Mouse (Mus musculus) heart, embryonic 11.5 days (tissue): ENCODE measurements around the gene Lmbrd1. TPM values are rescaled to one million over a fixed set of nuclear protein-coding genes. Genes with fewer than 3 reads are reported as not detected.
"Not testable (repeated sequence)": the region's sequence is repeated elsewhere in the genome, so short reads cannot be mapped to it uniquely, and the experiment has no call there.

Source experiments
- ATAC-seq: fragments of 200-750 bp; cut with Nextera tagmentation; replicated peaks from 2 replicates; pipeline ENCODE4 v1.8.0; 2017; ENCODE audit warnings: moderate library complexity; ENCODE audit not compliant: insufficient number of reproducible peaks, low FRiP score, low TSS enrichment
- H3K27ac ChIP-seq: fragments of 300-500 bp; sonication (generic); 2 replicates; pipeline ENCODE4 v1.5.1; 2014; ENCODE audit warnings: mild to moderate bottlenecking, low read depth, low read length
- H3K27me3 ChIP-seq: fragments of 300-500 bp; sonication (generic); 2 replicates; pipeline ENCODE4 v1.6.1; 2014; ENCODE audit warnings: mild to moderate bottlenecking, low read length, mixed read lengths; ENCODE audit not compliant: control insufficient read depth, insufficient read depth
- H3K36me3 ChIP-seq: fragments of 300-500 bp; sonication (generic); 2 replicates; pipeline ENCODE4 v1.6.1; 2014; ENCODE audit warnings: mild to moderate bottlenecking, low read length, moderate library complexity, mixed read lengths; ENCODE audit not compliant: control insufficient read depth, insufficient read depth
- H3K4me1 ChIP-seq: fragments of 300-500 bp; sonication (generic); 2 replicates; pipeline ENCODE4 v1.6.1; 2014; ENCODE audit warnings: low read length; ENCODE audit not compliant: control insufficient read depth, insufficient read depth
- H3K4me2 ChIP-seq: fragments of 300-500 bp; sonication (generic); 2 replicates; pipeline ENCODE4 v1.6.1; 2014; ENCODE audit warnings: mild to moderate bottlenecking, moderate library complexity
- H3K4me3 ChIP-seq: fragments of 300-500 bp; sonication (generic); 2 replicates; pipeline ENCODE4 v1.5.1; 2014; ENCODE audit warnings: low read depth, low read length
- H3K9ac ChIP-seq: fragments of 300-500 bp; sonication (generic); 2 replicates; pipeline ENCODE4 v1.6.1; 2014; ENCODE audit warnings: mild to moderate bottlenecking, low read depth, low read length, moderate library complexity
- H3K9me3 ChIP-seq: fragments of 300-500 bp; sonication (generic); replicated peaks from 2 replicates; pipeline ENCODE4 v1.6.1; 2016; ENCODE audit warnings: low read length; ENCODE audit not compliant: control insufficient read depth
- WGBS: fragments of 180-500 bp; shearing (Covaris S2); extraction: QIAGEN DNeasy Blood & Tissue Kit; methylation state at CpG from one replicate; pipeline ENCODE4 v1.1.7; 2014; ENCODE audit not compliant: insufficient replicate concordance; 5-methylcytosine and 5-hydroxymethylcytosine counted together
- polyA plus RNA-seq: library from polyadenylated mRNA; unstranded; fragments of >200 nt; fragmentation: Nextera tagmentation; extraction: Ambion mirVana; gene quantifications from 2 replicates; pipeline ENCODE4 v1.2.1, GENCODE M21; 2014

The Lmbrd1 gene
- polyA plus RNA-seq, 1 experiment from 2014 or later: 21.9 TPM

GRCm38 (mm10) chr1:24793168-24793567, 114.7 kb downstream of the Lmbrd1 start:
- 86% methylated on average over 6 of the region's 6 CpGs for WGBS
- Histone ChIP-seq H3K4me3 (no peak overlapping the region), H3K4me2 (no peak overlapping the region), H3K9ac (no peak overlapping the region), H3K27me3 (no peaks in the 10 kb centered on the region), H3K36me3 (no peaks in the 10 kb centered on the region), H3K27ac (no peak overlapping the region), H3K9me3 (no peaks in the 10 kb centered on the region), H3K4me1 (no peaks in the 10 kb centered on the region)
- ATAC-seq: no peak

- H3K9ac ChIP-seq, H3K4me3 ChIP-seq, H3K4me1 ChIP-seq, ATAC-seq, H3K36me3 ChIP-seq, H3K4me2 ChIP-seq, H3K27ac ChIP-seq, H3K27me3 ChIP-seq, H3K9me3 ChIP-seq: not testable (repeated sequence)
- WGBS: 93% methylated on average over 21 of the region's 21 CpGs
These were observed 129.5 kb downstream of the Lmbrd1 start for GRCm38 (mm10) chr1:24807971-24808370.

Other genes with a start within 250 kb of the Lmbrd1 start
- gene Col19a1, start 91.2 kb upstream of the Lmbrd1 start, polyA plus RNA-seq: 0.06 TPM in 1 of 2 replicates, not detected in the other